Mouse (Mus musculus) spleen, postnatal 0 days (tissue): ENCODE results near the gene Alkbh4. TPM values are rescaled to one million over a fixed set of nuclear protein-coding genes. Genes with fewer than 3 reads are reported as not detected.

ENCODE experiments used
- polyA plus RNA-seq: library from polyadenylated mRNA; unstranded; fragments of >200 nt; fragmentation: Nextera tagmentation; extraction: Ambion mirVana; gene quantifications from 2 replicates; pipeline ENCODE4 v1.2.1, GENCODE M21; 2015

Gene Alkbh4
- polyA plus RNA-seq = 17.4 and 18.6 TPM in 2 replicates

DNA sequence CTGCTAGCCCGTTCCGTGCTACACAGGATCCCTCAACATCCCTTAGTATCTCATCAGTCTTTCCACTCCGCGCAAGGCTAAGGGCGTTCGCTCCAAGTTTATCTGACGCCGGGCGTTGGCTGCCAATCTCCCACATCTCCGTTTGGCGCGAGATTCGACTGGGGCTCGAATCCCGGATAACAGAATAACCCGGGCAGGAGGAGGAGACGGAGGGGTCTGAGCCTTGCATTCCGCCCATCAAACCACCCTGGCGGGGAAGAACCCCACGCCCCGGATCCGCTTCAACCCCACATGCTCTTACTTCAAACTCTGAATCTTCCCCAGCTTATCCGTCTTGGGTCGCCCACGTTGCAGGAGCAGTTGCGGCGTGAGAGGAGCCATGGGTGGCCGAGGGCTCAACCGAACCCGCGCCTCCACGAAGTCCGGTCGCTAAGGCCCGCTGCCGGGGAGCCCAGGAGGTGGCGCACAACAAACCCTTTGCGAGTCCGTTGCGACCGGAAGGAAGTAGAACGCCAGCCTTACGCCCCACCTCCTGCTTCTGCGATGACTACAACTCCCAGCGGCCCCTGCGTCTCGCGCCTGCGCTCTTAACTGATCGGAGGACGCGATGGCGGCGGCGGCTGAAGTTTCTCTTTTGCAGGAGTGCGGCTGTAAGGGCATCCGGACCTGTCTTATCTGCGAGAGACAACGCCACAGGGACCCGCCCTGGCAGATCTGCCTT is at the start of gene Alkbh4, which contains the start of gene Lrwd1:
Gene Alkbh4 (plus strand): TSS at position 576 of the 721 bp plus-strand sequence.
Gene Lrwd1 (minus strand): TSS at position 504 of the 721 bp plus-strand sequence.

DNA sequence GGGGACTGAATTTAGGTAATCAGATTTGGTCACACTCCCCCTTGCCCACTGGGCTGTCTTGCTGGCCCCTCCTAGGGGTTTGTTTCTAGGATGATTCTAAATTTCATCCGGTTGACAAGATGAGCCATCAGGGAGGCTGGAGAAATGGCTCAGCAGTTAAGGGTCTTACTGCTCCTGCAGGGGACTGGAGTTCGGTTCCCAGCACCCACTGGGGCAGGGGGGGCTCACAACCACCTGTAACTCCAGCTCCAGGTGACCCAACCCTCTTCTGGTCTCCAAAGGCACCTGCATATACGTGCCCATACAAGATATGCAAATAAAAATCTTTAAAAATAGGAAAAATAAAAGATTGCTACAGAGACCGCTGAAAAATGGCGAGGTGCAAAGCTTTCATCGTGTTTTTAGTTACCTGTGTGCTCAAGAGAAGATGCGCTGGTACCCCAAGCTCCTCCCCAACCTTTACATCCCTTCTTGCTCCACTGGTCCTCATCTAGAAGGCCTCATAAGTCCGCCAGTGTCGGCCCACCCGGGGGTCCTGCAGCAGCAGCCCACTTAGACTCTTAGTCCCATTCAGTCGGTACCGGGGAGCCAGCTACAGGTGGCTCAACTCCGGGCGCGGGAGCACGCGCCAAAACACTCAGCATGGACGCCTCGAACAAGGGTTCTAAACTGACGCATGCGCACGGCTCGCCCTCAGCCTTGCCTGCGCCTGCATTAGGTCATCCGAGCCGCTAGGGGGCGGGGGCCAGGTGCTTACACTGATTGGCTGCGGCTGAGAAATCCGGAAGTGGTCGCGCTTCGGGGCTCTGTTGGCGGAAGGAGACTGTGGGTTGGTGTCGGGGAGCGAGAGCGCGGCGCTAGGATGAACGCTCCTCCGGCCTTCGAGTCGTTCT is 19.8 kb upstream of the Alkbh4 start, which contains the start of gene Polr2j:
Gene Polr2j (plus strand): TSS at position 741 of the 893 bp plus-strand sequence.

DNA sequence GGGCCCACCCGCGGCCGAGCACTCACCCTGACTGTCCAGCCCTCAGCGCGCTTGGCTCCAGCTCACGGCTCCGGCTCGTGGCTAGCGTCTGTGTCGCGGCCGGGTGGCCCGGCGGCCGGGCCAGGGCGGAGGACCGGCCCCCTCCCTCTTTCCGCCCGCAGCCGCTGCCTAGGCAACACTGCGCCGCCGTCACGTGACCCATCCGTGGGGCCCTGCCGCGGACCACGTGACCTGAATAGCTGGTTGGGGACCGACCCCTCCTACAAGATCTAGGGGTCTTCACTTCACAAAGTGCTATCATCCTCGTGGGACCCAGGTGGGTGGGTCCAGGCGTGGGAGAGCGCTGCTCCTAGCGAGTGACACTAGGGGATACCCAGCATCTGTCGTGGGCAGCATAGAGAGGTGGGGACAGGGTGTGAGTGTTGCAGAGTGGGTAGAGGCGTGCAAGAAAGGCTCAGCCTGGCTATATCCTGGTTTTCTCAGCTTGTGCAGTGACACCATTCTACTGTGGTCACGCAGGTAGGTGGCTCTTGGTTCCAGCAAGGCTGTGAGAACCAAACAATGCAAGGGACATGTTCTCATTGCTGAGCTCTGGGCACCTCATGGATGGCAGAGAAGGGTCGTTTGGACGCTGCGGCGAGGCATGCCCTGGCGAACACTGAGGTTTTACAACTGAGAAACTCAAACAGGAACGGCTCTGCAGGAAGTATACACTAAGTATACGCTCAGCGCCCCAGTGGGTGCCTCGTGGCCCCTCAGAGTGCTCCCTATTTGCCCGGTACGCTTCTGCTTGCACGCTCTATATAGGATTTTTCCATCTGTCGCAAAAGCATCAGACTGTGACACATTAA is 34.8 kb downstream of the Alkbh4 start, which contains the start of gene Orai2:
Gene Orai2 (minus strand): TSS at position 202 of the 851 bp plus-strand sequence.

Other genes starting within 250 kb of the Alkbh4 start
- 64.5 and 67.6 TPM in 2 replicates for gene Hspb1, start 248.2 kb upstream of the Alkbh4 start, polyA plus RNA-seq
- 55.4 and 62.3 TPM in 2 replicates for gene Ywhag, start 201.5 kb upstream of the Alkbh4 start, polyA plus RNA-seq
- 2.8 and 3.6 TPM in 2 replicates for gene Ssc4d, start 161.6 kb upstream of the Alkbh4 start, polyA plus RNA-seq
- not detected in 2 replicates for gene Zp3, start 156.0 kb upstream of the Alkbh4 start, polyA plus RNA-seq
- gene Dtx2, start 141.3 kb upstream of the Alkbh4 start, polyA plus RNA-seq = 6.9 and 10.6 TPM in 2 replicates
- 28.8 and 32.7 TPM in 2 replicates for gene Upk3b, start 97.7 kb upstream of the Alkbh4 start, polyA plus RNA-seq
- gene Upk3bl, start 81.7 kb upstream of the Alkbh4 start, polyA plus RNA-seq = not detected in 2 replicates
- 5.1 and 5.8 TPM in 2 replicates for gene Rasa4, start 52.2 kb upstream of the Alkbh4 start, polyA plus RNA-seq
- 188 and 203 TPM in 2 replicates for gene Polr2j, start 19.5 kb upstream of the Alkbh4 start, polyA plus RNA-seq
- gene Lrwd1, start 72 bp upstream of the Alkbh4 start, polyA plus RNA-seq = 46.2 and 50.8 TPM in 2 replicates
- 9.1 and 12.4 TPM in 2 replicates for gene Orai2, start 34.6 kb downstream of the Alkbh4 start, polyA plus RNA-seq
- 29.3 and 32.6 TPM in 2 replicates for gene Prkrip1, start 62.8 kb downstream of the Alkbh4 start, polyA plus RNA-seq
- gene Sh2b2, start 110.4 kb downstream of the Alkbh4 start, polyA plus RNA-seq = 2.0 and 3.1 TPM in 2 replicates